Mouse (Mus musculus) lung, postnatal 0 days (tissue): Measurements from ENCODE around the gene Zswim1.

Experiments used
- CTCF ChIP-seq: IDR thresholded peaks from 2 replicates; pipeline ENCODE4 v1.5.1; 2016; ENCODE audit warnings: antibody characterized with exemption, mild to moderate bottlenecking
- EP300 ChIP-seq: IDR thresholded peaks from 2 replicates; pipeline ENCODE4 v1.6.1; 2016; ENCODE audit warnings: antibody characterized with exemption, mild to moderate bottlenecking, control low read depth

DNA sequence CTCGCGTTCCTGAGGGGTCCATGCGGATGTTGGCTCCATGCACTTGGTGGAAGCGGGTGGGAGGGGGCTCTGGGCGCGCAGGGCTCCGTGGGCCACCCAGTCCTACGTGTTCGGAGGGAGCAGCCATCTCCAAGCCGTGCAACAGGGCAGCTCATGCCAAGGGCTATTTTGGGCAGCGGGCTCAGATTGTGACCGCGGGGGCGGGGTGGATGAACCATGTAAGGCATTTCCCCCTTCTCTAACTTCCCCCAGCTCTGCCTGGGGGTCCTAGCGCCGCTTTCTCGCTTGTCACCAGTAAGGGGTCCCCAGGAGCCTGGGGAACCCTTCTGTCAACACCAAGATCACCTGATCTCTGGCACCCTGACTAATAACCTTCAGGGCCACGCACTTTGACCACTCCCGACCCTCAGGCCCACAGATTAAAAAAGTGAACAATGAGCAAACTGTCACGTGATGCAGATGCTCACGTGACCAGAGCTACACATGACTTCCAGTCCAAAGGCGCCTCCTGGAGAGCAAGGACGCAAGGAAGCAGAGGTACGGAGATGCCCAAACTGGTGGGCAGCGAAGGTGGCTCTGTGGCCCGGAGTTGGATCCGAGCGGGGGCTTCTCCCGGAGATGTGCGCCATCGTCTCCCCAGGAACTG lies 11.0 kb downstream of the Zswim1 start, which contains the start of gene Neurl2:
- TF ChIP-seq EP300 (peak; percentile 60), CTCF (peak; percentile 53)
